Comparison of ENCODE assay signal across 21 mouse cellular contexts in the genomic region with DNA sequence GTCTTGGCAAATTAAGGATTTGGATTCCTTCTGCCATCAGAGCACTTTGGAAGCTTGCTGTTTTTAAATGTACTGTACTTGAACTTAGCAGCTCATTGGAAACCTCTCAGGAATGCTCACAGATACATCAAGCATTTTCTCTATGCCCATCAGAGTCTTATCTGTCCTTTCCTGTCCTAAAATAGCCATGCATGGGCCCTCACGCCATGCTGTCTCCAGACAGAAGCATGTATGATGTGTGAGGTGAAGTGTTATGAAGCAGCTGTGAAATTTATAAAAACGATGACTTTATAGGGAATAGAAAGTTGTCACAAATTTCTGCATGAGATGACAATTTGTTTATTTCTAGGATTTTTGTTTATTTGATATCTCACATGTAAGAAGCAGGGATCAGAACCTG.
"Had no signal": no experiment of that assay in that cellular context is flagged by ENCODE, and none has a peak within 500 bp of the region (broad histone marks: within the 10 kb centered on the region; RNA-seq: fewer than 3 reads in every experiment).

No protein-coding gene starts in this region.

- H3K4me3 ChIP-seq: limb, embryonic 12.5 days; limb, embryonic 15.5 days; midbrain, embryonic 12.5 days; midbrain, embryonic 15.5 days; neural tube, embryonic 12.5 days; neural tube, embryonic 15.5 days had no signal

- H3K27ac ChIP-seq: limb, embryonic 12.5 days; limb, embryonic 15.5 days; liver, embryonic 14.5 days; macrophage; midbrain, embryonic 12.5 days; midbrain, embryonic 15.5 days; neural tube, embryonic 12.5 days; neural tube, embryonic 15.5 days; stomach, postnatal 0 days had no signal

- H3K9ac ChIP-seq: limb, embryonic 12.5 days; limb, embryonic 15.5 days; liver, embryonic 14.5 days; liver, postnatal 0 days; midbrain, embryonic 12.5 days; midbrain, embryonic 15.5 days; neural tube, embryonic 12.5 days; neural tube, embryonic 15.5 days had no signal

- H3K9me3 ChIP-seq: limb, embryonic 12.5 days; limb, embryonic 15.5 days; midbrain, embryonic 12.5 days; midbrain, embryonic 15.5 days; neural tube, embryonic 12.5 days; neural tube, embryonic 15.5 days had no signal

- ATAC-seq: liver, postnatal 0 days; midbrain, embryonic 15.5 days had no signal

- H3K27me3 ChIP-seq: limb, embryonic 15.5 days; midbrain, embryonic 12.5 days; midbrain, embryonic 15.5 days; neural tube, embryonic 12.5 days; neural tube, embryonic 15.5 days had no signal

- H3K36me3 ChIP-seq: limb, embryonic 12.5 days; limb, embryonic 15.5 days; midbrain, embryonic 12.5 days; midbrain, embryonic 15.5 days; neural tube, embryonic 12.5 days; neural tube, embryonic 15.5 days had no signal

- DNase-seq: kidney, adult 9 months; kidney, postnatal 14 days; kidney, postnatal 4 days; left cerebral cortex, postnatal 4 days; liver, postnatal 0 days; right cerebral cortex, adult 18-20 months; right cerebral cortex, postnatal 14 days; right cerebral cortex, postnatal 4 days; thymus, adult 2 months; thymus, postnatal 14 days; thymus, postnatal 4 days had no signal

- H3K4me2 ChIP-seq: limb, embryonic 12.5 days; limb, embryonic 15.5 days; liver, embryonic 11.5 days; midbrain, embryonic 12.5 days; neural tube, embryonic 12.5 days; neural tube, embryonic 15.5 days had no signal
